Mouse (Mus musculus) forebrain, embryonic 14.5 days (tissue): ENCODE measurements at regions not wholly inside any gene's neighbourhood (a gene's known extent, or its start where the extent isn't known, plus 50 kb on each side); places are given as distances from the start of the nearest gene placed in this dataset.

Experiments
- ATAC-seq: fragments of 200-750 bp; cut with Nextera tagmentation; 2 replicates; pipeline ENCODE4 v1.8.0; 2017; ENCODE audit warnings: mild to moderate bottlenecking, moderate library complexity
- DNase-seq: peaks from one replicate; pipeline ENCODE4 v3.0.0-alpha.2; 2015; ENCODE audit warnings: low spot score
- H3K27ac ChIP-seq: fragments of 300-500 bp; sonication (generic); 2 replicates; pipeline ENCODE4 v1.5.1; 2014; ENCODE audit warnings: low read depth, mild to moderate bottlenecking, control low read depth, low read length, moderate library complexity
- H3K27me3 ChIP-seq: fragments of 300-500 bp; sonication (generic); replicated peaks from 2 replicates; pipeline ENCODE4 v1.6.1; 2014; ENCODE audit warnings: low read length, control low read depth, mixed read lengths; ENCODE audit not compliant: control insufficient read depth, insufficient read depth
- H3K36me3 ChIP-seq: fragments of 300-500 bp; sonication (generic); 2 replicates; pipeline ENCODE4 v1.6.1; 2014; ENCODE audit warnings: low read length, control low read depth; ENCODE audit not compliant: control insufficient read depth, insufficient read depth
- H3K4me1 ChIP-seq: fragments of 300-500 bp; sonication (generic); 2 replicates; pipeline ENCODE4 v1.6.1; 2014; ENCODE audit warnings: antibody characterized with exemption, low read length, control low read depth; ENCODE audit not compliant: control insufficient read depth, insufficient read depth
- H3K4me2 ChIP-seq: fragments of 300-500 bp; sonication (generic); 2 replicates; pipeline ENCODE4 v1.6.1; 2014; ENCODE audit warnings: mild to moderate bottlenecking, control low read depth, low read length
- H3K4me3 ChIP-seq: fragments of 300-500 bp; sonication (generic); 2 replicates; pipeline ENCODE4 v1.5.1; 2014; ENCODE audit warnings: low read depth, low read length, control low read depth
- H3K9ac ChIP-seq: fragments of 300-500 bp; sonication (generic); 2 replicates; pipeline ENCODE4 v1.6.1; 2014; ENCODE audit warnings: mild to moderate bottlenecking, low read length, control low read depth, moderate library complexity
- H3K9me3 ChIP-seq: fragments of 300-500 bp; sonication (generic); replicated peaks from 2 replicates; pipeline ENCODE4 v1.6.1; 2016; ENCODE audit warnings: low read length, control low read depth, mixed read lengths; ENCODE audit not compliant: control insufficient read depth
- WGBS: fragments of 180-500 bp; shearing (Covaris S2); extraction: QIAGEN DNeasy Blood & Tissue Kit; methylation state at CpG from one replicate; pipeline ENCODE4 v1.1.7; 2014; 5-methylcytosine and 5-hydroxymethylcytosine counted together

DNA sequence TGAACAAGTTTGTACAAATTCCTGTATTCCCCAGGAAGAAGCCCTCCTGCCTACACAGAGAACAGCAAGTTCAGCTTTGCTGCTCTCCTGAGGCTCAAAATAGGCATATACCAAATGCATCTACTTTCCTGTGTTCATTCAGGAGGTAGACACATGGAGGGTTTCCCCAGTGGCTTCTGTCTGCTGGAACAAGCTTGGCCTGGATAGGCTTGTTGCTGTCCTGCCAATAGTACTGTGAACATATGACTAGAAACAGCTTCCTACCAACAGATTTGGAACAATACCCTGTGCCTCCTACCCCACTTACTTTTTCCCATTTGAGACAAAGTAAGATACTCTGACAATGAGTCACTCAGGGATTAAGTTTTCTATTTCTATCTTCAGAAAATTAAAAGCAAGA is 93.8 kb upstream of the Wdpcp start:
- no peak for DNase-seq
- no peaks in the 10 kb centered on the region; the same call in 1 of the 2 replicates for H3K9me3 ChIP-seq
- no peaks in the 10 kb centered on the region for H3K36me3 ChIP-seq
- H3K9ac ChIP-seq = no peak overlapping the region
- no peaks in the 10 kb centered on the region for H3K27me3 ChIP-seq
- no peak overlapping the region for H3K4me3 ChIP-seq
- H3K27ac ChIP-seq = no peak overlapping the region
- no peak for ATAC-seq
- no peaks in the 10 kb centered on the region for H3K4me1 ChIP-seq
- H3K4me2 ChIP-seq = no peak overlapping the region

DNA sequence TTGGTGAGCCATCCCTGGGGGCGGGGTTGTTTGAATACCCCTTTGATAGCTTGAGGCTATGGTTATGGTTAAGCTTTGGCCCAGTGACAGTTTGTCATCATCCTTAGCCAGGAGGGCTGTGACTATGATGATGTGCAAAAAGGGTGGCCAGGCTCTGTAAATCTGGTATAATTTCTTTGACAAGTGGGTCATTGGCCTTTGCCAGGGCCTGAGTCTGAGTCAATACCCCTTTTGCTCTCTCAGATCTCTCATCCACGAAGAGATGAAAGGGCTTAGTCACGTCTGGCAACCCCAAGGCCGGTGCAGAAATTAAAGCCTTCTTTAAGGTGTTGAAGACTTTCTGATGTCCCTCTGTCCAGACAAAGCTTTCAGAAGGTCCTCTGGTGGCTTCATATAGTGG is 99.7 kb upstream of the Ugp2 start:
- H3K4me1 ChIP-seq = no peaks in the 10 kb centered on the region
- no peak for ATAC-seq
- WGBS = 74% methylated on average over 4 of the region's 4 CpGs
- H3K27ac ChIP-seq = no peak overlapping the region
- no peak overlapping the region for H3K9ac ChIP-seq
- no peaks in the 10 kb centered on the region for H3K36me3 ChIP-seq
- H3K4me3 ChIP-seq = no peak overlapping the region
- no peaks in the 10 kb centered on the region for H3K9me3 ChIP-seq
- no peak for DNase-seq
- no peak overlapping the region for H3K4me2 ChIP-seq
- no peaks in the 10 kb centered on the region for H3K27me3 ChIP-seq

GRCm38 (mm10) chr11:21468465-21468864 is 97.5 kb upstream of the Ugp2 start:
- DNase-seq = no peak
- Histone ChIP-seq H3K9ac (no peak overlapping the region), H3K4me1 (no peaks in the 10 kb centered on the region), H3K27me3 (no peaks in the 10 kb centered on the region), H3K36me3 (no peaks in the 10 kb centered on the region), H3K4me3 (no peak overlapping the region), H3K4me2 (no peak overlapping the region), H3K27ac (no peak overlapping the region), H3K9me3 (no peaks in the 10 kb centered on the region)
- no peak for ATAC-seq

- no peak for ATAC-seq
- Histone ChIP-seq H3K9ac (no peak overlapping the region), H3K27ac (no peak overlapping the region), H3K27me3 (no peaks in the 10 kb centered on the region), H3K4me2 (no peak overlapping the region), H3K36me3 (no peaks in the 10 kb centered on the region), H3K4me3 (no peak overlapping the region), H3K9me3 (no peaks in the 10 kb centered on the region), H3K4me1 (no peaks in the 10 kb centered on the region)
- no peak for DNase-seq
Measured at GRCm38 (mm10) chr11:21460011-21460410, 89.0 kb upstream of the Ugp2 start.

GRCm38 (mm10) chr11:21453308-21454106 is 82.5 kb upstream of the Ugp2 start:
- Histone ChIP-seq H3K27me3 (no peaks in the 10 kb centered on the region), H3K4me2 (no peak overlapping the region), H3K9me3 (no peaks in the 10 kb centered on the region), H3K4me3 (no peak overlapping the region), H3K27ac (no peak overlapping the region), H3K36me3 (no peaks in the 10 kb centered on the region), H3K9ac (no peak overlapping the region), H3K4me1 (no peaks in the 10 kb centered on the region)
- ATAC-seq (peak; percentile 74), DNase-seq (peak; percentile 74)
- 72% methylated on average over 3 of the region's 4 CpGs for WGBS

GRCm38 (mm10) chr11:21433726-21434125 is 62.7 kb upstream of the Ugp2 start:
- H3K9me3 ChIP-seq = no peaks in the 10 kb centered on the region
- DNase-seq (peak; percentile 19), ATAC-seq (no peak)
- H3K4me3 ChIP-seq = no peak overlapping the region
- H3K9ac ChIP-seq = no peak overlapping the region
- H3K27me3 ChIP-seq = no peaks in the 10 kb centered on the region
- 47% methylated on average over 2 of the region's 2 CpGs for WGBS
- H3K4me2 ChIP-seq = no peak overlapping the region
- no peak overlapping the region for H3K27ac ChIP-seq
- H3K4me1 ChIP-seq = no peaks in the 10 kb centered on the region
- no peaks in the 10 kb centered on the region for H3K36me3 ChIP-seq

- Histone ChIP-seq H3K4me3 (no peak overlapping the region), H3K36me3 (no peaks in the 10 kb centered on the region), H3K4me2 (no peak overlapping the region), H3K27me3 (no peaks in the 10 kb centered on the region), H3K4me1 (no peaks in the 10 kb centered on the region), H3K9ac (no peak overlapping the region), H3K27ac (no peak overlapping the region), H3K9me3 (no peaks in the 10 kb centered on the region)
- ATAC-seq = no peak
- no peak for DNase-seq
- WGBS = 45% methylated on average over 1 of the region's 1 CpGs
Measured at GRCm38 (mm10) chr11:21430021-21430420, 59.0 kb upstream of the Ugp2 start.

DNA sequence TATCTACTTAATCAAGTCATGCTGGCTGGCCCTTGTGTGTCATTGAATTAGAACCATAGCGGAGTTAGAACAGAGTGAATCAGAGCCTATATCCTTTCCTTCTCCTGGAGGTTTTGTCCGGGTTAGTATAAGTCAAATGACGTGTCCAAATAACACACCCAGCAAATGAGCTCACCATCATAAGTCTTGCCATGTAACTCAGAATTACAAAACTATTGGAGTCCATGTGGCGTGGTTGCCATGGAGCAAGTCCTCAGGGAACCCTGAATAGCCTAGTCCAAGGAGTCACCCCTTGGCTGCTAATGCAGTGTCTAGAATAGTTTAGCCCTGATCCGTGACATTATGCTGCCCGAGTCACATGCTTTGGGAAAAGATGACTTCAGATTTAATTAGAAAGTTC is 57.7 kb upstream of the Ugp2 start:
- ATAC-seq (no peak), DNase-seq (no peak)
- Histone ChIP-seq H3K4me1 (no peaks in the 10 kb centered on the region), H3K9ac (no peak overlapping the region), H3K27ac (no peak overlapping the region), H3K4me2 (no peak overlapping the region), H3K36me3 (no peaks in the 10 kb centered on the region), H3K9me3 (no peaks in the 10 kb centered on the region), H3K4me3 (no peak overlapping the region), H3K27me3 (no peaks in the 10 kb centered on the region)
- 74% methylated on average over 6 of the region's 6 CpGs for WGBS

- Histone ChIP-seq H3K27me3 (no peaks in the 10 kb centered on the region), H3K9me3 (no peaks in the 10 kb centered on the region), H3K27ac (no peak overlapping the region), H3K4me3 (no peak overlapping the region), H3K9ac (no peak overlapping the region), H3K36me3 (no peaks in the 10 kb centered on the region), H3K4me2 (no peak overlapping the region), H3K4me1 (no peaks in the 10 kb centered on the region)
- WGBS = 78% methylated on average over 3 of the region's 3 CpGs
- no peak for DNase-seq
- no peak for ATAC-seq
Measured at GRCm38 (mm10) chr11:21428013-21428317, 57.0 kb upstream of the Ugp2 start.
